Mouse (Mus musculus): ENCODE measurements around the gene Shc2.

Shc2 gene

GRCm38 (mm10) chr10:79581501-79581900 is 56.2 kb downstream of the Shc2 start:
- DNase-seq (ENCODE audit: low spot score in 2 of 2), result no peak

GRCm38 (mm10) chr10:79580811-79581210 is 56.9 kb downstream of the Shc2 start:
- DNase-seq (ENCODE audit: low spot score in 2 of 2), result no peak

GRCm38 (mm10) chr10:79580356-79580755 is 57.4 kb downstream of the Shc2 start:
- no peak for DNase-seq (ENCODE audit: low spot score in 2 of 2)

DNA sequence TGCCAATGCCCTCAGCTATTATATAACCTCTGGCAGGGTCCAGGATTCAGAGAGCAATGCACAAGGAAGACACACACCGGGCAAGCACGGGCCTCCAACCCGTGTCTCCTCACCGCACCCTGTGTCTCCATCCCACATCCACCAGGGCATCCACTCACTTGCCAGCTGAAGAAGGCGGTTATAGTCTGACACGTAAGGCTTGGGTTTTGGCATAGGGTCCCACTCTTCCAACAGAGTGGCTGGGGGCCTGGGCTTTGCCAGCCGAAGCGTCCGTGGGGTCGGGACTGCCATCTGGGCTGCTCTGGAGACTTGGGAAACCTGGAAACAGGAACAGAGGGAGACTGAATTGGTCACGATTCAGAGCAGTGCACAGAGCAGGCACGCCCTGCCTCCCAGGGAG is 57.9 kb downstream of the Shc2 start:
- DNase-seq (ENCODE audit: low spot score in 2 of 2), result no peak

DNA sequence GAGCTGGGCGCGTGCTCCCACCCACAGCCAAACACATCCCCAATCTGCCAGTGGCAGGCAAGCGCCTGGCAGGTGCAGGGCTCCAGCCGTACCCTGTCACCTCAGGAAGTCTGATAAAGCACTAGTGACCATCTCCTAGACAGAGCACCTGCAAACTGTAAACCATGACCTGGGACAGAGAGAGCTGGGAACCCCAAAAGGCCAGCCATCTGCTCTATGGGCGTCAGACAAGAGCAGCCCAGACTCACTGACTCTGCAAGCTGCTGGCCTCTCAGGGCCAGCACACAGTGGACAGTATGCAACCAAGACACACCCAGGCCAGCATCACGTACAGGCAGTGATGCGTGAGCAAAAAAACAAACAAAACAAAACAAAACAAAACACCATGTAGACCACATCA is 58.8 kb downstream of the Shc2 start:
- no peak for DNase-seq (ENCODE audit: low spot score in 2 of 2)

DNA sequence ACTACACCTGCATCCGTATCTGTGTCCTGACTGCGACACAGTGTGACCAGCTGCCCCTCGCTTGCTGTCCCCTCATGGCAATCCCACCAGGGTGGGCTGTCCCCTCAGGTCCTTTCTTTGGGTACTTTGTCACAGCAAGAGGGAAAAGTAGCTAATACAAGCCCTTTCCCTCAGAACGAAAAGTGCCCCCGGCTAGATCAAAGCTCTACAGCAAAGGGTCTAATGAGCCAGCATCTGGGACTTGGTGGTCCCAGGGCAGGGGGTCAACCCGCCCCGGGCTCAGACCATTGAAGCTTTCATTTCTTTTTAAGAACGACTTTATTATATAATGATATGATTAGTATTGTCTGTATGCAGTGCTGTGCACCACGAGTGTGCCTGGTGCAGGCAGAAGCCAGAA is 59.4 kb downstream of the Shc2 start:
- no peak for DNase-seq (ENCODE audit: low spot score in 2 of 2)

DNA sequence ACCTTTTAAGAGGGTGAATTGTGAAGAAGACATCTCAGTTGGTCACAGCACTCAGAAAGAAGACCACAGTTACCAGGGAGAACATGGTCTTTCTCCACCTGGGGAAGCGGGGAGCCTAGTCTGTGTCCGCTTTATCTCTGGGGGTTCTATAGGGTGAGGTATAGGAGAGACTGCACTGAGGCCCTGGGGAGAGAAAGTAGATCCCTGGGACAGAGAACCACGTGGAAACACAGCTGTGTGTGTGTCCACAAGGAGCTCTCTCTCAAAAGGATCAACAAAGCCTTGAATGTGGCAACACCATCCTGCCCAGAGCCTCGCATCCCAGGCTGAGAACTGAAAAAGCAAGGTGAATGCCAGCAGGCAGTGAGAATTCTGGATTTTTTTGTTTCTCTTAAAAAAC is 60.3 kb downstream of the Shc2 start:
- no peak for DNase-seq (ENCODE audit: low spot score in 2 of 2)

GRCm38 (mm10) chr10:79575754-79576153 is 62.0 kb downstream of the Shc2 start:
- DNase-seq (ENCODE audit: low spot score in 2 of 2), result no peak

GRCm38 (mm10) chr10:79574796-79575195 is 62.9 kb downstream of the Shc2 start:
- no peak for DNase-seq (ENCODE audit: low spot score in 2 of 2)

GRCm38 (mm10) chr10:79574350-79574749 is 63.4 kb downstream of the Shc2 start:
- DNase-seq (ENCODE audit: low spot score in 2 of 2), result no peak

DNA sequence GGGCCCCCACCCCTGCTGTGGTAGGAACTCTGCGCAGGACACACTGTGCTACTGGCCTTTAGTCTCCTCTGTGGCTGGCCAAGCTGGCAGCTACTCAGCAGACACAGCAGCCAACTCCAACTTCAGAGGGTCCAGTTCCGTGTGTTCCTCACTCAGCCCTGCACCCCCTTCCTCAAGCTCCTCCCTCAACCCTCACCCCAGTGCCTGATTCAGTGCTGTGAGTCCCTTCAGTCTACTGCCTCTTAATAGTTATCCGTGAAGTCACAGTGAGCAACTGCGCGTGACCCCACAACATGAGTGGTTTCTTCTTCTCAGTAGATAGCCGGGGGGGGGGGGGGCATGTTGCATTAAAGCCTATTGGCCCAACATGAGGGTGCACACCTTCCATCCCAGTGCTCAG is 64.1 kb downstream of the Shc2 start:
- DNase-seq (ENCODE audit: low spot score in 2 of 2), result no peak

DNA sequence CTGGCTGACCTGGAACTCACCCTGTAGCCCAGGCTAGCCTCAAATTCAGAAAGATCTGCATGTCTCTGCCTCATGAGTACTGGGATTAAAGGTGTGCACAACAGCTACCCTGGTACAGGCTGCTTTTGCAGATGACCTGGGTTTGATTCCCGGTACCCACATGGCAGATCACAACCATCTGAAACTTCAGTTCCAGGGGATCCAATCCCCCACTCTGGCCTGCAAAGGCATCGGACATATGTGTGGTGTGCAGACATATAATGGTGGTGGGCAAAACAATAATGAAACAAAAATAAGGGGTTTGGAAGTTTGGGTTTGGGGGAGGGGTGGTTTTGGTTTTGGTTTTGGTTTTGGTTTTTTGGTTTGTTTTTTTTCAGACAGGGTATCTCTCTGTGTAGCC is 66.4 kb downstream of the Shc2 start:
- DNase-seq (ENCODE audit: low spot score in 2 of 2), result no peak

DNA sequence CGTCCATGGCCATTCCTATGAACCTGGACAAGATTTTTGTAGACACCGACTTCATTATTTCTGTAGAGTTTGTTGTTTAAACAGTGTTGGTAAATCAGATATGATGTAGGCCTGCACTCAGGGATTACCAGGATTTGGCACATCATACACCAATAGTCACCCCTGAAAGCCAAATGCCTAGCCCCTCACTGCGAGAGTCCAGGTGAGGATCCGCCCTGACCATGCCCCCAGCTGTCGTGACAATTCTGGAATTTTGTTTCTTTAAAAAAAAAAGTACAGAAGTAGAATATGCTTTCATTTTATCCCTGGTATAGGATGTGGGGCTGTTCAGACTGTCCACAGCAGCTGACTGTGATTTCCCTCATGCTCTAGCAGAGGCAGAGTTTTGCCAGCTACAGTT is 67.8 kb downstream of the Shc2 start:
- no peak for DNase-seq (ENCODE audit: low spot score in 2 of 2)

Measured in heart, adult 9 months (tissue).